In the genomic region with DNA sequence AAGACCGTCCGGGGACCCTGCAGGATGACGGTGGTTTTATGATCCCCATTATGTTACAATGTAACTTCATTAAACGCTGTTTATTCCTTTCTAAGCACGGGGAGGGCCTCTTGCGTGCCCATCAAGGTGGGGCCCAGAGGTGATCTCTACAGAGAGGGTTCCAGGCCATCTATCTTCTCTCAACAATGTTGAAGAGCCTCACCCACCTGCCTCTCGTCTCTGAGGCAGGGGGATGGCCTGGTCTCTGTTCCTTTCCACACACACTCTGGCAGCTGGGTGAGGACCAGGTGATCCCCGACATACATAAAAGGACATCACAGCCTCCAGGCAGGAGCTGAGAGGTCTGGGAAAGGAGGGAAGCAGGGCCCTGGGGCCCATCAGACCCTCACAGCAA, we compare ENCODE assay signal across 8 mouse cellular contexts.
DNase-seq lines count a peak whose midpoint lies in the region; ATAC-seq lines count a peak whose summit lies in the region.

No protein-coding gene starts in this region.

- no peaks in the 10 kb centered on the region for H3K9me3 ChIP-seq in liver, embryonic 11.5 days (ENCODE audit: control insufficient read depth, low read length)
- no peaks in the 10 kb centered on the region for H3K9me3 ChIP-seq in hindbrain, embryonic 10.5 days
- no peaks in the 10 kb centered on the region for H3K9me3 ChIP-seq in liver, embryonic 13.5 days (replicated peaks)
- no peaks in the 10 kb centered on the region for H3K9me3 ChIP-seq in stomach, embryonic 16.5 days (replicated peaks; ENCODE audit: control insufficient read depth, low read length)

- WGBS in liver, embryonic 11.5 days, result 40% methylated on average over 8 of the region's 8 CpGs
- 42% methylated on average over 8 of the region's 8 CpGs for WGBS in hindbrain, embryonic 10.5 days
- 43% methylated on average over 8 of the region's 8 CpGs for WGBS in liver, embryonic 13.5 days (ENCODE audit: insufficient replicate concordance)
- 16% methylated on average over 8 of the region's 8 CpGs for WGBS in stomach, embryonic 16.5 days

- H3K4me3 ChIP-seq in liver, embryonic 11.5 days (ENCODE audit: low read depth, low read length), result peak overlapping the region; percentile 28
- peak overlapping the region; percentile 44 for H3K4me3 ChIP-seq in hindbrain, embryonic 10.5 days
- peak overlapping the region; percentile 21; the same call in 1 of the 2 replicates for H3K4me3 ChIP-seq in liver, embryonic 13.5 days (replicated peaks)
- H3K4me3 ChIP-seq in stomach, embryonic 16.5 days (replicated peaks; ENCODE audit: low read length), result no peak overlapping the region; the same call in 1 of the 2 replicates

- H3K9ac ChIP-seq in liver, embryonic 11.5 days (ENCODE audit: low read depth, low read length), result no peak overlapping the region
- no peak overlapping the region for H3K9ac ChIP-seq in liver, embryonic 13.5 days
- no peak overlapping the region for H3K9ac ChIP-seq in stomach, embryonic 16.5 days (ENCODE audit: low read length)

- H3K4me2 ChIP-seq in liver, embryonic 11.5 days, result peak overlapping the region; percentile 59
- H3K4me2 ChIP-seq in liver, embryonic 13.5 days, result peak overlapping the region; percentile 44
- peak overlapping the region; percentile 57 for H3K4me2 ChIP-seq in stomach, embryonic 16.5 days (ENCODE audit: low read depth, low read length)

- no peak for DNase-seq in liver, embryonic 11.5 days (ENCODE audit: low spot score)
- DNase-seq in liver, result no peak
- DNase-seq in hindbrain, embryonic 10.5 days (ENCODE audit: low spot score), result no peak
- DNase-seq in liver, embryonic 13.5 days, result no peak
- no peak for DNase-seq in layer of hippocampus, adult 9-11 months
- no peak for DNase-seq in thymus, postnatal 14 days

- H3K4me1 ChIP-seq in liver, embryonic 11.5 days (replicated peaks; ENCODE audit: control insufficient read depth, insufficient read depth, low read length), result peaks cover 22% of the 10 kb centered on the region
- peaks cover 45% of the 10 kb centered on the region for H3K4me1 ChIP-seq in hindbrain, embryonic 10.5 days (replicated peaks)
- H3K4me1 ChIP-seq in liver, embryonic 13.5 days (replicated peaks), result peaks cover 10% of the 10 kb centered on the region
- H3K4me1 ChIP-seq in stomach, embryonic 16.5 days (ENCODE audit: control insufficient read depth, insufficient read depth, low read length), result peaks cover 15% of the 10 kb centered on the region

- peaks cover 27% of the 10 kb centered on the region for H3K27me3 ChIP-seq in liver, embryonic 11.5 days (replicated peaks; ENCODE audit: control insufficient read depth, insufficient read depth, low read length)
- peaks cover 25% of the 10 kb centered on the region for H3K27me3 ChIP-seq in hindbrain, embryonic 10.5 days (ENCODE audit: insufficient read depth, poor library complexity, severe bottlenecking)
- H3K27me3 ChIP-seq in liver, embryonic 13.5 days, result peaks cover 37% of the 10 kb centered on the region
- peaks cover 2% of the 10 kb centered on the region; the same call in 1 of the 2 replicates for H3K27me3 ChIP-seq in stomach, embryonic 16.5 days (ENCODE audit: control insufficient read depth, insufficient read depth, low read length)

- no peaks in the 10 kb centered on the region for H3K36me3 ChIP-seq in liver, embryonic 11.5 days (ENCODE audit: control insufficient read depth, insufficient read depth, low read length)
- H3K36me3 ChIP-seq in hindbrain, embryonic 10.5 days, result no peaks in the 10 kb centered on the region
- no peaks in the 10 kb centered on the region for H3K36me3 ChIP-seq in liver, embryonic 13.5 days
- H3K36me3 ChIP-seq in stomach, embryonic 16.5 days (ENCODE audit: control insufficient read depth, insufficient read depth, low read length), result no peaks in the 10 kb centered on the region

- peak overlapping the region; percentile 62 for H3K27ac ChIP-seq in liver, embryonic 11.5 days (ENCODE audit: low read depth, low read length)
- H3K27ac ChIP-seq in hindbrain, embryonic 10.5 days, result peak overlapping the region; percentile 72
- H3K27ac ChIP-seq in liver, embryonic 13.5 days, result peak overlapping the region; percentile 43; the same call in 1 of the 2 replicates
- 0 out of 2 replicates have a peak overlapping the region, but pooled peaks have one; percentile 53 for H3K27ac ChIP-seq in stomach, embryonic 16.5 days (ENCODE audit: low read length)

- ATAC-seq in liver, embryonic 11.5 days (replicated peaks; ENCODE audit: low FRiP score), result no peak
- ATAC-seq in liver, embryonic 13.5 days (ENCODE audit: low read depth), result no peak
- no peak for ATAC-seq in stomach, embryonic 16.5 days (ENCODE audit: insufficient read depth, low FRiP score)
- no peak for ATAC-seq in granulocyte monocyte progenitor cell, adult 5-6 weeks (replicated peaks; ENCODE audit: poor library complexity, severe bottlenecking)
